Mouse (Mus musculus) thymus, adult 2 months (tissue): ENCODE data around the gene Tead3. TPM values are rescaled to one million over a fixed set of nuclear protein-coding genes. Genes with fewer than 3 reads are reported as not detected.
A peak's percentile ranks its signal among the peaks of the same experiment; 100 is the strongest.

Experiments
- DNase-seq: peaks from one replicate; pipeline ENCODE4 v3.0.0; 2021
- H3K27ac ChIP-seq: fragments of 200-500 bp; 2 replicates; pipeline ENCODE4 v1.5.1; 2012; ENCODE audit warnings: low read length, control low read depth; ENCODE audit not compliant: control insufficient read depth, insufficient read depth
- H3K27me3 ChIP-seq: fragments of 200-500 bp; 2 replicates; pipeline ENCODE4 v1.6.1; 2012; ENCODE audit warnings: mild to moderate bottlenecking, low read length, moderate library complexity, mixed read lengths; ENCODE audit not compliant: control insufficient read depth, insufficient read depth
- H3K36me3 ChIP-seq: fragments of 200-500 bp; 2 replicates; pipeline ENCODE4 v1.6.1; 2012; ENCODE audit warnings: mild to moderate bottlenecking, low read length, moderate library complexity; ENCODE audit not compliant: control insufficient read depth, insufficient read depth
- H3K4me1 ChIP-seq: fragments of 200-500 bp; replicated peaks from 2 replicates; pipeline ENCODE4 v1.6.1; 2012; ENCODE audit warnings: low read length; ENCODE audit not compliant: control insufficient read depth, insufficient read depth
- H3K4me3 ChIP-seq: fragments of 200-500 bp; 2 replicates; pipeline ENCODE4 v1.5.1; 2012; ENCODE audit warnings: mild to moderate bottlenecking, low read length, control low read depth, moderate library complexity; ENCODE audit not compliant: control insufficient read depth, insufficient read depth
- CTCF ChIP-seq: fragments of 200-500 bp; IDR thresholded peaks from 2 replicates; pipeline ENCODE4 v1.5.1; 2012; ENCODE audit warnings: mild to moderate bottlenecking, control low read depth, low read length, moderate library complexity, borderline replicate concordance; ENCODE audit not compliant: control insufficient read depth, poor library complexity, insufficient read depth; ENCODE audit errors: extremely low read depth
- POLR2A ChIP-seq: fragments of 200-500 bp; IDR thresholded peaks from 2 replicates; pipeline ENCODE4 v1.6.1; 2012; ENCODE audit warnings: mild to moderate bottlenecking, low read length, control low read depth, moderate library complexity; ENCODE audit not compliant: control insufficient read depth, poor library complexity, insufficient read depth; ENCODE audit errors: extremely low read depth
- WGBS: fragments of 180-500 bp; shearing (Covaris S2); methylation state at CpG from one replicate; pipeline ENCODE4 v1.1.7; 2018; 5-methylcytosine and 5-hydroxymethylcytosine counted together
- polyA plus RNA-seq: library from polyadenylated mRNA; depleted of rRNA; stranded (reverse); fragments of >200 nt; gene quantifications from 2 replicates; pipeline ENCODE4 v1.2.3, GENCODE M21; 2012

Gene Tead3
- polyA plus RNA-seq, 1 experiment = 11.6 TPM

DNA sequence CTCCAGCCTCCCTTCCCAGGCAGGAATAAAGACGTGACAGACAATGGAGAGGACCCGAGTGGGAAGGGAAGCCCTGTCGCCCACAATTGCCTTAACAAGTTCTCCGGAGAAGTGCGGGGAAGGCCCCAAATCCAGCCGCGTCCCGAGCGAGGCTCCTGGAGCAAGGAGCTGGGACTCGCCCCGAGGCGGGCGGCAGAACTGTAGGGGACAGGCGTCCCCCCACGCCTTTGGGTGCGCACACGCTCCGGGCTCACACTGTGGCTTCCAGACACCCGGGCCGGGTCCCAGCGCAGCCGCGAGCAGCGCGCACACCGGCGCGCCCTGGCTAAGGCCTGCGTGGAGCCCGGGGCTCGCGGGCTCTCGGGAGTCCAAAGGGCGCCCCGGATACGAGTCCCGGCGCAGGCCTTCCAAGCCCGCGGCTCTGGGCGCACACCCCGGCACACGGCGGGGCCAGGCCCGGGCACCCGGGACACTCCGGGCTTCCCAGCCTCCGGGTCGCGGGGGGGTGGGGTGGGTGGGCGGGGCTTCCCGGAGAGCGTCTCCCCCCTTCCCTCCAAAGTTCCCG, 634 bp downstream of the Tead3 start:
- peak; percentile 30 for DNase-seq
- H3K4me3 ChIP-seq = peak overlapping the region; percentile 51
- TF ChIP-seq CTCF (no peak), POLR2A (no peak)

DNA sequence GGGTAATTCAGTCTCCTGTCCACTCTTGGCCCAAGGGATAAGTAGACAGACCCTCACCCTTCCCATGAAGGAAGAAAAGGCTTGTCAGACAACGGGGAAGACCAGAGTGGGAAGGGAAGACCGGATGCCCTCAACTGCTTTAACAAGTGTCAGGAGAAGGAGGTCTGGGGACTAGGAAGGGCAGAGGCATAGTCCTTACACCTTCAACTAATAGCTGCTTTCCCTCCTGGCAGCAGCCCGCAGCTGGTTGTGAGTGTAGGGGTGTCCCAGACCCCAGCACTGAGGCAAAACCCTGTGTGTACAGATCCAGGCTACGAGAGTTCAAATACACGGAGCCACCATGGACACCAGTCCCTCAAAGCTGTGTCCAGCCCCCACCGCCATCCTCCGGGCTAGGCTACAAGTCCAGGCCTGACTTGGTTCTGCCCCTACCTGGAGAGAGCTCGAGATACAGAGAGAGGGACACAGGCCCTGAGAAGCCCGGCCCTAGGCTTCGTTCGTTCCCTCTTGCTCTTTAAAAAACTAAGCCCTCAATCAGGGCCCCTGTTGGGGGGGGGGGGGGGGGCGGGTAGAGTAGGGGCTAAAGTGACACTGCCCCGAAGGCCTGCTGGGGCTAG, 1.2 kb downstream of the Tead3 start:
- Histone ChIP-seq H3K36me3 (no peaks in the 10 kb centered on the region), H3K4me1 (peaks cover 11% of the 10 kb centered on the region), H3K4me3 (no peak overlapping the region), H3K27ac (no peak overlapping the region), H3K27me3 (no peaks in the 10 kb centered on the region)
- 69% methylated on average over 13 of the region's 13 CpGs for WGBS
- DNase-seq = no peak
- no peak for TF ChIP-seq POLR2A
- TF ChIP-seq CTCF = no peak

More for the DNA sequence above, 634 bp downstream of the Tead3 start:
- Histone ChIP-seq H3K27me3 (no peaks in the 10 kb centered on the region), H3K27ac (no peak overlapping the region), H3K36me3 (no peaks in the 10 kb centered on the region), H3K4me1 (peaks cover 11% of the 10 kb centered on the region)
- WGBS = 3% methylated on average over 52 of the region's 54 CpGs

DNA sequence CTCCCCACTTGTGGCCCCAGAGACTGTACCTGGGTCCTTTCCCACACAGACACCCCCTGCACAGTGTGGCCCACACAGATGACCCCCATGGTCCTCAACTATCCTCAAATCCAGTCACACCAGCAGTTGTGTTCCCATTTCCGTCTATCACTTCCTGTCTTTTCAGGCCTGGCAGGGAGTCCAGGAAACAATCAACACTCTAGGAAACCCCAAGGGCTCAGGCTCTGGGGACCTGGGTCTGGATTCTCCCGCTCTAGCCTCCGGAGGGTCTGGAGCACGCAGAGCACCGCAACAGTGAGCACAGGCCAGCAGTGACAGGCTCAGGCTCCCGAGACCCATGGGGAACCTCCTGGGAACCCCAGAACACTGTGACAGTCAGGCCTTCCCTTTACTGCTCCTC, 2.4 kb downstream of the Tead3 start:
- no peak for DNase-seq
- H3K4me1 ChIP-seq = peaks cover 11% of the 10 kb centered on the region
- no peak overlapping the region for H3K4me3 ChIP-seq
- H3K27me3 ChIP-seq = no peaks in the 10 kb centered on the region
- no peak overlapping the region for H3K27ac ChIP-seq
- no peak for TF ChIP-seq CTCF
- TF ChIP-seq POLR2A = no peak
- WGBS = 90% methylated on average over 6 of the region's 6 CpGs
- H3K36me3 ChIP-seq = no peaks in the 10 kb centered on the region

GRCm38 (mm10) chr17:28347327-28347726, 3.3 kb downstream of the Tead3 start:
- Histone ChIP-seq H3K27ac (no peak overlapping the region), H3K27me3 (no peaks in the 10 kb centered on the region), H3K4me3 (no peak overlapping the region), H3K36me3 (no peaks in the 10 kb centered on the region), H3K4me1 (peaks cover 11% of the 10 kb centered on the region)
- TF ChIP-seq POLR2A = no peak
- TF ChIP-seq CTCF = no peak
- 87% methylated on average over 10 of the region's 10 CpGs for WGBS
- no peak for DNase-seq

DNA sequence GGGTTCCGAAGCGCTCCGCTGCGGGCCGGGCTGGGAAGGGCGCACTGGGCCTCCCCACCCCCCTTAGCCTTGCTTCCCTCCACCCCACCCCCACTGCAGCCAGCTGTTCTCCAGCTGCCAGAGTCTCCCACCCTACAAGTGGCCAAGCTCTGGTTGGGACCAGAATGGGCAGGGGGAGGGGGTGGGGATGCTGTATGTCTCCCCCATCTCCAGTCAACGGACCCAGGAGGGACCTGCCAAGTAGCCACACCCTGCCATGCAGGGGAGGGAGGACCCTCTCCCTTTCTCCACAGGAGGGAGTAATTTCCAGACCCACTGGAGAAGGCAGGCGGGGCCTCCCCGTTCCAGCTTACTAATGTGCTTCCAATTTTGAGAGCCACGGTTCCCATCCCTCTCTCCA, 4.7 kb downstream of the Tead3 start:
- H3K36me3 ChIP-seq = no peaks in the 10 kb centered on the region
- no peak for DNase-seq
- 87% methylated on average over 10 of the region's 10 CpGs for WGBS
- no peak for TF ChIP-seq CTCF
- no peak for TF ChIP-seq POLR2A
- H3K4me1 ChIP-seq = peaks cover 9% of the 10 kb centered on the region
- no peak overlapping the region for H3K4me3 ChIP-seq
- H3K27ac ChIP-seq = no peak overlapping the region
- H3K27me3 ChIP-seq = no peaks in the 10 kb centered on the region

GRCm38 (mm10) chr17:28345271-28345721, 5.3 kb downstream of the Tead3 start:
- no peak overlapping the region for H3K27ac ChIP-seq
- H3K36me3 ChIP-seq = no peaks in the 10 kb centered on the region
- peaks cover 11% of the 10 kb centered on the region for H3K4me1 ChIP-seq
- TF ChIP-seq CTCF = no peak
- no peak for TF ChIP-seq POLR2A
- no peak overlapping the region for H3K4me3 ChIP-seq
- no peaks in the 10 kb centered on the region for H3K27me3 ChIP-seq
- 78% methylated on average over 8 of the region's 8 CpGs for WGBS
- DNase-seq = no peak

GRCm38 (mm10) chr17:28344670-28345069, 5.9 kb downstream of the Tead3 start:
- Histone ChIP-seq H3K27ac (no peak overlapping the region), H3K4me1 (peaks cover 8% of the 10 kb centered on the region)
- TF ChIP-seq POLR2A (no peak), CTCF (no peak)

More at GRCm38 (mm10) chr17:28344670-28345069, 5.9 kb downstream of the Tead3 start:
- no peak overlapping the region for H3K4me3 ChIP-seq
- H3K27me3 ChIP-seq = no peaks in the 10 kb centered on the region
- WGBS = 91% methylated on average over 3 of the region's 3 CpGs
- DNase-seq = no peak
- no peaks in the 10 kb centered on the region for H3K36me3 ChIP-seq
